ENCODE assay signal across 20 mouse cellular contexts in genomic region chr8:46234736-46235135, GRCm38 (mm10). TPM values are rescaled to one million over a fixed set of nuclear protein-coding genes. Genes with fewer than 3 reads are reported as not detected.
DNase-seq lines count a peak whose midpoint lies in the region; TF ChIP-seq lines count a peak whose summit lies in the region.
"Had no signal": no experiment of that assay in that cellular context is flagged by ENCODE, and none has a peak within 500 bp of the region (broad histone marks: within the 10 kb centered on the region; RNA-seq: fewer than 3 reads in every experiment).

No protein-coding gene starts in this region.

- H3K27ac ChIP-seq in gastrocnemius, adult 2 months: 0 out of 2 replicates have a peak overlapping the region, but pooled peaks have one; percentile 6

- no peak for DNase-seq in gastrocnemius, adult 2 months
- DNase-seq in gastrocnemius, postnatal 25 days: no peak
- peak; percentile 76 for DNase-seq in heart, adult 11 months
- no peak for DNase-seq in heart, adult 9 months (ENCODE audit: low spot score in 2 of 2)
- peak; percentile 60 for DNase-seq in testis, postnatal 14 days (ENCODE audit: low spot score)
- no peak for DNase-seq in testis, postnatal 10 days (ENCODE audit: low spot score)
- DNase-seq: adrenal gland, adult 2 months; adrenal gland, adult 8-10 months; adrenal gland, postnatal 10 days; adrenal gland, postnatal 14 days; adrenal gland, postnatal 25 days; adrenal gland, postnatal 36 days; B cell, adult 2 months; cerebellum, adult 11 months; cerebellum, adult 11-12 months; cerebellum, adult 18-20 months had no signal

- intact Hi-C loops in gastrocnemius, adult 2 months (cut with DNase I): no loop called here

- no peak for TF ChIP-seq CTCF in gastrocnemius, adult 2 months (IDR thresholded peaks at IDR 0.05)

- no peak overlapping the region for H3K4me3 ChIP-seq in gastrocnemius, adult 2 months

RNA-seq across cellular contexts. Expression of gene Slc25a4, which starts 23.7 kb away (rescaled TPM):
- 1,000 to 10,000 TPM; 2,736 to 3,418 TPM for total RNA-seq in gastrocnemius, adult 2 months (2021)
- total RNA-seq in gastrocnemius, postnatal 25 days (2021): 1,000 to 10,000 TPM; 2,973 to 3,130 TPM

RNA-seq across cellular contexts. Expression of gene Helt, which starts 59.7 kb away (rescaled TPM):
- total RNA-seq in gastrocnemius, adult 2 months (2021): 1 to 10 TPM in 1 of 2 experiments, under 1 TPM in 1; 0.82 to 1.6 TPM
- 1 to 10 TPM; 1.6 to 1.8 TPM for total RNA-seq in gastrocnemius, postnatal 25 days (2021)
- total RNA-seq: adrenal gland, adult 18-20 months; adrenal gland, adult 2 months; adrenal gland, postnatal 10 days; adrenal gland, postnatal 14 days; adrenal gland, postnatal 25 days; adrenal gland, postnatal 36 days; CH12.LX; ES-E14; MEL had no signal

Comparison
In these comparisons a context has a peak if more than half of its experiments do, and no peak if none do; other contexts are left out.
1. DNase-seq: peak in heart, adult 11 months (single experiment) and testis, postnatal 14 days (single experiment); none in gastrocnemius, adult 2 months (single experiment), gastrocnemius, postnatal 25 days (single experiment), heart, adult 9 months (0 of 2) and testis, postnatal 10 days (single experiment).